Mouse (Mus musculus) hindbrain, embryonic 10.5 days (tissue): ENCODE results near the gene Tmem80. TPM values are rescaled to one million over a fixed set of nuclear protein-coding genes. Genes with fewer than 3 reads are reported as not detected.

Experiments used
- DNase-seq: peaks from one replicate; pipeline ENCODE4 v3.0.0-alpha.2; 2017; ENCODE audit warnings: low spot score
- H3K27ac ChIP-seq: fragments of 300-500 bp; sonication (generic); 2 replicates; pipeline ENCODE4 v1.5.1; 2016; ENCODE audit warnings: mild to moderate bottlenecking, moderate library complexity
- H3K27me3 ChIP-seq: fragments of 300-500 bp; sonication (generic); 2 replicates; pipeline ENCODE4 v1.6.1; 2016; ENCODE audit warnings: mild to moderate bottlenecking; ENCODE audit not compliant: poor library complexity, insufficient read depth, severe bottlenecking
- H3K36me3 ChIP-seq: fragments of 300-500 bp; sonication (generic); 2 replicates; pipeline ENCODE4 v1.6.1; 2016; ENCODE audit warnings: mild to moderate bottlenecking, moderate library complexity
- H3K4me1 ChIP-seq: fragments of 300-500 bp; sonication (generic); replicated peaks from 2 replicates; pipeline ENCODE4 v1.6.1; 2016; ENCODE audit warnings: mild to moderate bottlenecking
- H3K4me3 ChIP-seq: fragments of 300-500 bp; sonication (generic); 2 replicates; pipeline ENCODE4 v1.5.1; 2016; ENCODE audit warnings: mild to moderate bottlenecking, moderate library complexity
- H3K9me3 ChIP-seq: fragments of 300-500 bp; sonication (generic); 2 replicates; pipeline ENCODE4 v1.6.1; 2016; ENCODE audit warnings: mild to moderate bottlenecking, moderate library complexity
- WGBS: fragments of 180-500 bp; shearing (Covaris S2); methylation state at CpG from one replicate; pipeline ENCODE4 v1.1.7; 2016; 5-methylcytosine and 5-hydroxymethylcytosine counted together
- polyA plus RNA-seq: library from polyadenylated mRNA; unstranded; fragments of >200 nt; fragmentation: Nextera tagmentation; extraction: Ambion mirVana; gene quantifications from 2 replicates; pipeline ENCODE4 v1.2.1, GENCODE M21; 2016

The Tmem80 gene
- polyA plus RNA-seq, 1 experiment from 2014 or later, result 57.8 TPM

DNA sequence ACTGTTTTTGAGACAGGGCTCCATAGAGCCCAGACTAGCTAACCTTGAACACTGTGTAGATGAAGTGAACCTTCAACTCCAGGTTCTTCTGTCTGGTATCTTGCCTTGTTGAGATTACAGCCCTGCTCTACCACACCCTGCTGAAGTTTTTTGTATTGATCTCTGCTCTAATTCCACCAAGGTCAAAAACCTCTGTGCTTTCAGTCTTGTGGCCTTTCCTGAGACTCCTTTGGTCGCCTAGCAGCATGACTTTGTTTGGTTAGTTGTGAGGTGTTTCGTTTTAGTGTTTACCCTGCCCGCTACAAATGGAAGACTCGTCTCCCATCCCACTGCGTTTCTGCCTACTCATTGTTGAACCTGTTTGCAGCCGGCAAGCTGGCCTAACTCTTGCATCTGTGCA is 23.5 kb downstream of the Tmem80 start:
- Histone ChIP-seq H3K27ac (no peak overlapping the region), H3K27me3 (peaks cover 3% of the 10 kb centered on the region; the same call in 1 of the 2 replicates), H3K36me3 (no peaks in the 10 kb centered on the region), H3K9me3 (no peaks in the 10 kb centered on the region), H3K4me3 (no peak overlapping the region), H3K4me1 (peaks cover 5% of the 10 kb centered on the region)
- WGBS, result 80% methylated on average over 6 of the region's 6 CpGs
- no peak for DNase-seq

- Histone ChIP-seq H3K27me3 (peaks cover 13% of the 10 kb centered on the region), H3K9me3 (no peaks in the 10 kb centered on the region), H3K4me1 (peaks cover 8% of the 10 kb centered on the region), H3K4me3 (no peak overlapping the region), H3K36me3 (no peaks in the 10 kb centered on the region), H3K27ac (no peak overlapping the region)
- no peak for DNase-seq
- WGBS, result 76% methylated on average over 8 of the region's 8 CpGs
These were observed 27.5 kb downstream of the Tmem80 start for GRCm38 (mm10) chr7:141355051-141355450.

DNA sequence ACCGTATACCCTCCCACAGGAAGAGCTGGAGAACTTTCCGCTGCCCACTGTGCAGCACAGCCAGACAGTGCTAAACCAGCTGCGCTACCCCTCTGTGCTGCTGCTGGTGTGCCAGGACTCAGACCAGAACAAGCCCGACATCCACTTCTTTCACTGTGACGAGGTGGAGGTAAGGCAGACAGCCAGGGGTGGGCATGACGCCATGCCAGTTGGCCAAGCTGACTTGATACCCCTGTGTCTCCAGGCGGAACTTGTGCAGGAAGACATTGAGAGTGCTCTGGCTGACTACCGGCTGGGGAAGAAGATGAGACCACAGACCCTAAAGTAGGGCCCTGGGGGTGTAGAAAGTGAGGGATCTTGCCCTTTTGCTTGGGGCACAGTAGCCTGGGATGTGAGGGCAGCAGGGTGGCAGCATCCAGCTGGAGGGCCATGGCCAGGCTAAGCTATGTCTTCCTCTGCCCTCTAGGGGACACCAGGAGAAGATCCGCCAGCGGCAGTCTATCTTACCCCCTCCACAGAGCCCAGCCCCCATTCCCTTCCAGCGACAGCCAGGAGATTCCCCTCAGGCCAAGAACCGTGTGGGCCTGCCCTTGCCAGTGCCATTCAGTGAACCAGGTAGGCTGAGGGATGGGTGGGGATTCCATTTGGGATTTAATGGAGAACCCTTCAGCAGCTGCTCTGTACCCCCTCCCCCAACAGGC is 28.2 kb downstream of the Tmem80 start:
- 59% methylated on average over 12 of the region's 12 CpGs for WGBS
- Histone ChIP-seq H3K36me3 (no peaks in the 10 kb centered on the region), H3K9me3 (no peaks in the 10 kb centered on the region), H3K27ac (no peak overlapping the region), H3K4me3 (no peak overlapping the region), H3K4me1 (peaks cover 10% of the 10 kb centered on the region), H3K27me3 (peaks cover 21% of the 10 kb centered on the region)
- DNase-seq, result peak; percentile 13

GRCm38 (mm10) chr7:141356971-141357370 is 29.4 kb downstream of the Tmem80 start:
- Histone ChIP-seq H3K27ac (no peak overlapping the region), H3K27me3 (peaks cover 33% of the 10 kb centered on the region), H3K9me3 (no peaks in the 10 kb centered on the region), H3K36me3 (no peaks in the 10 kb centered on the region), H3K4me3 (no peak overlapping the region), H3K4me1 (peaks cover 18% of the 10 kb centered on the region)
- DNase-seq, result no peak
- WGBS, result 77% methylated on average over 14 of the region's 14 CpGs

DNA sequence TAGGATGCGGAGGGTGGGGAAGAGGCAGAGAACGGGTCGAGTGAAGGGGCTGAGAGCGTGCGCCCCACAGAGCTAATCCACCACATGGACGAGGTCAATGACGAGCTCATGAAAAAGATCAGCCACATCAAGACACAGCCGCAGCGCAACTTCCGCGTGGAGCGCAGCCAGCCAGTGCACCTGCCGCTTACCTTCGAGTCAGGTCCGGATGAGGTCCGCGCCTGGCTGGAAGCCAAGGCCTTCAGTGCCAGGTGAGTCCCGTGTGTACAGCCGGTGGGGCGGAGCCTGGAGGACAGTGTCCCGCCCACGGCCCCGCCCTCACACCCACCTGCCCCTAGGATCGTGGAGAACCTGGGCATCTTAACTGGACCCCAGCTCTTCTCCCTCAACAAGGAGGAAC is 34.0 kb downstream of the Tmem80 start:
- Histone ChIP-seq H3K9me3 (no peaks in the 10 kb centered on the region), H3K36me3 (no peaks in the 10 kb centered on the region), H3K4me1 (peaks cover 9% of the 10 kb centered on the region; the same call in 1 of the 2 replicates), H3K27ac (no peak overlapping the region), H3K4me3 (no peak overlapping the region; the same call in 1 of the 2 replicates), H3K27me3 (peaks cover 45% of the 10 kb centered on the region)
- DNase-seq, result no peak
- WGBS, result 18% methylated on average over 24 of the region's 24 CpGs

GRCm38 (mm10) chr7:141363106-141363751 is 35.7 kb downstream of the Tmem80 start:
- Histone ChIP-seq H3K27ac (no peak overlapping the region), H3K4me3 (no peak overlapping the region), H3K9me3 (no peaks in the 10 kb centered on the region), H3K4me1 (peaks cover 9% of the 10 kb centered on the region; the same call in 1 of the 2 replicates), H3K27me3 (peaks cover 45% of the 10 kb centered on the region), H3K36me3 (no peaks in the 10 kb centered on the region)
- WGBS, result 70% methylated on average over 4 of the region's 4 CpGs
- DNase-seq, result peak; percentile 59

GRCm38 (mm10) chr7:141363752-141364125 is 36.2 kb downstream of the Tmem80 start:
- Histone ChIP-seq H3K27me3 (peaks cover 45% of the 10 kb centered on the region), H3K36me3 (no peaks in the 10 kb centered on the region), H3K4me3 (no peak overlapping the region), H3K27ac (no peak overlapping the region), H3K4me1 (peaks cover 9% of the 10 kb centered on the region; the same call in 1 of the 2 replicates), H3K9me3 (no peaks in the 10 kb centered on the region)
- WGBS, result 71% methylated on average over 2 of the region's 2 CpGs
- no peak for DNase-seq

DNA sequence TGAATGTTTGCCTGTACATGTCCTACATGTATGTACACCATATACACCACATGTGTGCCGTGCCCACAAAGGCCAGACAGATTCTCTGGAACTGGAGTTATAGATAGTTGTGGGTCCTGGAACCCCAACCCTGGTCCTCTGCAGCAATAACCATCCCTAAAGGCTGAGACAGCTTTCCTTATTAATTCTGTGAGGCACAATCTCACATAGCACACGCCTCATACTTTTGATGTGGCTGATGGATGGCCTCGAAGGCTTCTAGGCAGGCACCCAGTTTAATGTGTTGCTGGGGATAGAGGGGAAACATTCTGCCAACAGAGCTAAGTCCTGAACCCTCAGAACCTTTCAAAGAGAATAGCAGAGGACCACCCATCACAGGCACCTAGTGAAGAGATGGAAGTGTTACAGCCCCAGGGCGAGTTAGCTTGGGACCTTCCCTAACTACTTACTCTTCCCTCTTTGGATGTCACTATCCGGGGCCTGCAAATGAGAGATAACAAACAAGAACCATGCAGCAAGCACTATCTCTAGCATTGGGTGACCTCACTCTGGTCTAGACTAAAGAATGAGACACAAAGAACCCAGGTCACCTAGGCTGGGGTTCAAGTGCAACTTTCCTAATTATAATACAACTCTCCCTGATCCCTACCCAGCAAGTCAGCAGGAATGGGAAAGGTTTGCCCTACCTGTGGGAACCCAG is 37.0 kb downstream of the Tmem80 start:
- peaks cover 43% of the 10 kb centered on the region for H3K27me3 ChIP-seq
- no peaks in the 10 kb centered on the region for H3K36me3 ChIP-seq
- no peak for DNase-seq
- H3K9me3 ChIP-seq, result no peaks in the 10 kb centered on the region
- no peak overlapping the region for H3K4me3 ChIP-seq
- WGBS, result 82% methylated on average over 5 of the region's 5 CpGs
- peaks cover 9% of the 10 kb centered on the region; the same call in 1 of the 2 replicates for H3K4me1 ChIP-seq
- no peak overlapping the region for H3K27ac ChIP-seq

DNA sequence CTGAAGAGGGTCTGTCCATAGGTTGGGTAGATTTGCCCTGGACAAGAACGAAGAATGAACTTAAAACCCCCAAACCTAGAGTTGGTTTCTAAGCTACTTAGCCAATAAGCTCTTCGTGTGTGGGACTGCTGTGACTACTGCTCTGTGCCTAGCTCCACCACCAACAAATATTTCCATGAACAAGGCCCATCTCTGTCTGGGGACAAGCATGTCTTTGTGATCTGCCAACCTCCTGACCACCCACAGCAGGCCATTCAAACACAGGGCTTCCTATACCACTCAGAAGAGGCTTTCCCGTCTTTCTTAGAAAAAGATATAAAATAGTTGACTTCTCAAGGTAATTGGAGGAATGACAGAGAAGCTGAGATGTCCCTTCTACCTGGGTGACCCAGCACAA is 37.5 kb downstream of the Tmem80 start:
- no peak overlapping the region for H3K4me3 ChIP-seq
- 69% methylated on average over 3 of the region's 3 CpGs for WGBS
- peaks cover 38% of the 10 kb centered on the region for H3K27me3 ChIP-seq
- DNase-seq, result no peak
- peaks cover 9% of the 10 kb centered on the region; the same call in 1 of the 2 replicates for H3K4me1 ChIP-seq
- H3K27ac ChIP-seq, result no peak overlapping the region
- H3K36me3 ChIP-seq, result no peaks in the 10 kb centered on the region
- H3K9me3 ChIP-seq, result no peaks in the 10 kb centered on the region

- H3K27me3 ChIP-seq, result peaks cover 14% of the 10 kb centered on the region
- no peaks in the 10 kb centered on the region for H3K36me3 ChIP-seq
- H3K27ac ChIP-seq, result no peak overlapping the region
- no peaks in the 10 kb centered on the region for H3K4me1 ChIP-seq
- WGBS, result 85% methylated on average over 4 of the region's 4 CpGs
- H3K9me3 ChIP-seq, result no peaks in the 10 kb centered on the region
- DNase-seq, result no peak
- H3K4me3 ChIP-seq, result no peak overlapping the region
These were observed 39.8 kb downstream of the Tmem80 start for GRCm38 (mm10) chr7:141367358-141367757.

GRCm38 (mm10) chr7:141369918-141370317 is 42.4 kb downstream of the Tmem80 start:
- H3K27me3 ChIP-seq, result no peaks in the 10 kb centered on the region
- H3K36me3 ChIP-seq, result no peaks in the 10 kb centered on the region
- 69% methylated on average over 5 of the region's 5 CpGs for WGBS
- H3K27ac ChIP-seq, result no peak overlapping the region
- peaks cover 7% of the 10 kb centered on the region; the same call in 1 of the 2 replicates for H3K4me1 ChIP-seq
- H3K4me3 ChIP-seq, result no peak overlapping the region
- DNase-seq, result no peak
- H3K9me3 ChIP-seq, result no peaks in the 10 kb centered on the region

GRCm38 (mm10) chr7:141371942-141372595 is 44.5 kb downstream of the Tmem80 start:
- Histone ChIP-seq H3K9me3 (no peaks in the 10 kb centered on the region), H3K4me3 (no peak overlapping the region), H3K36me3 (no peaks in the 10 kb centered on the region), H3K27ac (no peak overlapping the region), H3K4me1 (peaks cover 7% of the 10 kb centered on the region; the same call in 1 of the 2 replicates), H3K27me3 (no peaks in the 10 kb centered on the region)
- 74% methylated on average over 6 of the region's 6 CpGs for WGBS
- DNase-seq, result no peak
